Mouse (Mus musculus) spleen, adult 2 months (tissue): ENCODE measurements around the gene Arhgap44.

Source experiments
- CTCF ChIP-seq: fragments of 200-500 bp; IDR thresholded peaks from 2 replicates; pipeline ENCODE4 v1.5.1; 2011; ENCODE audit warnings: mild to moderate bottlenecking, inconsistent platforms; ENCODE audit not compliant: insufficient read depth, insufficient read length, insufficient replicate concordance; ENCODE audit errors: extremely low read depth
- POLR2A ChIP-seq: fragments of 200-500 bp; IDR thresholded peaks from 2 replicates; pipeline ENCODE4 v1.6.1; 2011; ENCODE audit warnings: low read depth, low read length, inconsistent platforms

GRCm38 (mm10) chr11:65153006-65153405 is 9.8 kb downstream of the Arhgap44 start:
- TF ChIP-seq CTCF = no peak
- no peak for TF ChIP-seq POLR2A
